Mouse (Mus musculus): ENCODE results near the gene Txn1.

Txn1 gene

GRCm38 (mm10) chr4:57956029-57956960 lies at the start of gene Txn1:
Txn1 (minus strand) TSS chr4:57956411.
- CTCF ChIA-PET = no interaction called here

GRCm38 (mm10) chr4:58003501-58003900 lies 47.3 kb upstream of the Txn1 start:
- CTCF ChIA-PET = no interaction called here

GRCm38 (mm10) chr4:57991425-57991824 lies 35.2 kb upstream of the Txn1 start:
- CTCF ChIA-PET = no interaction called here

- CTCF ChIA-PET = no interaction called here
Observed at GRCm38 (mm10) chr4:57974400-57975117, 18.3 kb upstream of the Txn1 start.

GRCm38 (mm10) chr4:57973592-57974268 lies 17.5 kb upstream of the Txn1 start:
- CTCF ChIA-PET = no interaction called here

- CTCF ChIA-PET = no interaction called here
Observed at GRCm38 (mm10) chr4:57970285-57970684, 14.1 kb upstream of the Txn1 start.

- CTCF ChIA-PET = interaction anchor here (0.5 kb wide), 1 partner anchor 933 kb away, joined by 6 read pairs; no protein-coding TSS in a partner anchor
Observed at GRCm38 (mm10) chr4:57967195-57967594, 11.0 kb upstream of the Txn1 start.

- CTCF ChIA-PET = no interaction called here
Observed at GRCm38 (mm10) chr4:57965516-57965915, 9.3 kb upstream of the Txn1 start.

- CTCF ChIA-PET = no interaction called here
Observed at GRCm38 (mm10) chr4:57964143-57964542, 7.9 kb upstream of the Txn1 start.

- CTCF ChIA-PET = interaction anchor here (0.7 kb wide), 1 partner anchor 1866 kb away, joined by 7 read pairs; no protein-coding TSS in a partner anchor
Observed at GRCm38 (mm10) chr4:57959056-57959455, 2.8 kb upstream of the Txn1 start.

GRCm38 (mm10) chr4:57958098-57958497 lies 1.9 kb upstream of the Txn1 start:
- CTCF ChIA-PET = no interaction called here

GRCm38 (mm10) chr4:57957200-57958085 lies 1.2 kb upstream of the Txn1 start:
- CTCF ChIA-PET = interaction anchor here (0.6 kb wide), 1 partner anchor 145 kb away, joined by 3 read pairs; no protein-coding TSS in a partner anchor

- CTCF ChIA-PET = no interaction called here
Observed at GRCm38 (mm10) chr4:57955544-57955958, 660 bp downstream of the Txn1 start.

GRCm38 (mm10) chr4:57954991-57955390 lies 1.2 kb downstream of the Txn1 start:
- CTCF ChIA-PET = no interaction called here

GRCm38 (mm10) chr4:57954580-57954979 lies 1.6 kb downstream of the Txn1 start:
- CTCF ChIA-PET = no interaction called here

- CTCF ChIA-PET = no interaction called here
Observed at GRCm38 (mm10) chr4:57953796-57954195, 2.4 kb downstream of the Txn1 start.

GRCm38 (mm10) chr4:57952891-57953290 lies 3.3 kb downstream of the Txn1 start:
- CTCF ChIA-PET = no interaction called here

- CTCF ChIA-PET = no interaction called here
Observed at GRCm38 (mm10) chr4:57952416-57952815, 3.8 kb downstream of the Txn1 start.

- CTCF ChIA-PET = no interaction called here
Observed at GRCm38 (mm10) chr4:57949866-57950265, 6.3 kb downstream of the Txn1 start.

- CTCF ChIA-PET = no interaction called here
Observed at GRCm38 (mm10) chr4:57947476-57947875, 8.7 kb downstream of the Txn1 start.

GRCm38 (mm10) chr4:57947036-57947435 lies 9.2 kb downstream of the Txn1 start:
- CTCF ChIA-PET = interaction anchor here (0.6 kb wide), 1 partner anchor 25 kb away, joined by 3 read pairs; no protein-coding TSS in a partner anchor

All from spleen, embryonic (tissue).